Mouse (Mus musculus) cerebellum, adult 9-11 months (tissue): ENCODE data around the gene Sppl2b.

Experiments used
- DNase-seq: peaks from one replicate; pipeline ENCODE4 v3.0.0; 2022

The Sppl2b gene

GRCm38 (mm10) chr10:80900318-80901247 lies 45.5 kb downstream of the Sppl2b start, which contains the start of gene Timm13:
TSS of gene Timm13 (minus strand) at chr10:80900969.
- peak; percentile 99 for DNase-seq

DNA sequence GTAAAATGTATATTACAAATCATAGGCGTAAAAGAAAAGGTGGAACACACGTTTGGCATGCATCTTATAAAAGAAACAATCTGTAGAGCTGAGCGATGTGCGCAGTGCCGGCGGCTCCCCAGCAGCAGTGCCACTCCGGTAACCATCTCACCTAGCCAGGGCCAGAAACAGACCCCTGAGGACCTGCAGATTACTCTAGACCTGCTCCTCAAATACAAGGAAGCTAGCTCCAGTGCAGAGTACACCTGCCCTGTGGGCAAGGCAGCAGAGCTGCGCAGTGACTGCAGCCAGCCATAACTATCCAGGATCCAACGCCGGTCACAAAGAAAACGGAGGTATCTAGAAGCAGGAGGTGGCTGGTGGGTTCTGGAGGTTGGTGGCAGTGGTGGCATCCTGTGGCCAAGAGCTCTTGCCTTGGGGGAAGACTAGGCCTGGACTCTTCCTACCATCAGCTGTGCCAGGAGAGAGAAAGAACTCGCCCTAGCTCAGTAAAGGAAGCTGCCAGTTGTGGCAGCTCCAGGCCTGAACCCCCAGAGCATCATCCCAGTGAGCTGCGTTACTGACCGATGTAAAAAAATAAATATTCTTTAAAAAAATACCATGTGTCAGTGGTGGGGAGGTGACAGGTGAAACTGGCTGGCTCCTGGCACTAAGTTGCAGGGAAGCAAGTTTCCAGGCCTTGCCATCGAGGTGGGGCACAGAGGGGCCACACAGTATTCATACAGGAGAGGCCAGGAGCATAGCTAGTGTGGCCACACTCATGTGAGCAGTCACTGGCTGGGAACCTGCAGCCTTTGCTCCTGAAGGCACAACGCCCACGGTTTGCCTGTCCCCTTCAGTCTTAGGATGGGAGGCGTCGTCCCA lies 46.6 kb downstream of the Sppl2b start:
- peak; percentile 75 for DNase-seq

GRCm38 (mm10) chr10:80902273-80902940 lies 47.3 kb downstream of the Sppl2b start:
- DNase-seq: no peak

DNA sequence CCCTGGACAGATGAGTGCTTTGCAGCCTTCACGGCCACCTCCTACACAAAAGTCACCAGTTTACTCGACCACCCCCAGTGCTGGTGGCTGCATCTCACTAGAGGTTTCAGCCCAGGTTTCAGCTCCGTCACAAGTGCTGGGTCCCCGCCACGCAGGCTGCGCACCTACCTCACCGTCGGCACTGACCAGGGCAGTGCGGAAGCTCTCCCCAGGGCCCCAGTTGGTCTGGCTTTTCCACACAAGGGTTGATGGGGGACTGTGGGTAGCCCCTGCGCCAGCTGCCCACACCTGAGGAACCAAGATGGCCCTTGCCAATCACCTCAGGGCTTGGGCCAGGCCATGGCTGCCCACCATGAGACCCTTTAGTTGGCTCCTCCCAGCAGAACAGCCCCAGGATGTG lies 48.2 kb downstream of the Sppl2b start:
- peak; percentile 68 for DNase-seq

- DNase-seq: peak; percentile 63
Measured at GRCm38 (mm10) chr10:80904004-80904693, 49.1 kb downstream of the Sppl2b start.

GRCm38 (mm10) chr10:80904709-80905108 lies 49.6 kb downstream of the Sppl2b start:
- DNase-seq: peak; percentile 50

DNA sequence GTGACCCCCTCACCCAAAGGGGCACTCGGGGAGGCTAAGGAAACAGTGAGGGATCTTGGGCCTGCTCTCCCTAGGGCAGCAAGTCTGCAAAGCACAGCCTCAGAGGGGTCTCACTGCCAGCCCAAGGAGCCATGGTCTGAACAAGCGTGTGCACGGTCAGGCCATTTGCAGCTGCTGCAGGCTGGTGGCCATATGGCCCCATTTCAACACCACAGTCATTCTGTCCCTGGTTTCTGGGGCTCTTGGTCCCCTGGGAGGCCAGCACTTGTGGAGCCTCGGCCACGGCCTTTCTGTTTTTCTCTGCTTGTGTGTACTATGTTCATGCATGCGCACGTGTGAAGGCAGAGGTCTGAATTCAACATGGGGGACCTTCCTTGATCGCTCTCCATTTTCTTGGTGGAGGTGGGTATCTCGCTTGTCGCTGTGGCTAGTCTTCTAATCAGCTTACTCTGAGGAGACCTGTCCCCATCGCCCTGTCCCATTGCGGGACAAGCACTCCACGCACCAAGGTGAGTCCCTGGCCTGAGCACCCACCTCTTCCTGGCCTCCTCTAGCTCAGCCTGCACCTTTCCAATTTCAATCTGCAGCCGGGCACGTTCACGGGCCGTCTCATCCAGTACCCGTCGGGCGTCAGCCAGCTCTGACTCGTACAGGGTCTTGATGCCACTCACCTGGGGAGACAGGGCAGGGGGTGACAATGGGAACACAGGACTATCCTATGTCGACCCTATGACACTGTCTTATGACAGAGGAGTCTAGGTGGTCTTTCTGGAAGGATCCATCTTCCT lies 54.5 kb downstream of the Sppl2b start:
- no peak for DNase-seq

- DNase-seq: no peak
Measured at GRCm38 (mm10) chr10:80911354-80911753, 56.3 kb downstream of the Sppl2b start.

DNA sequence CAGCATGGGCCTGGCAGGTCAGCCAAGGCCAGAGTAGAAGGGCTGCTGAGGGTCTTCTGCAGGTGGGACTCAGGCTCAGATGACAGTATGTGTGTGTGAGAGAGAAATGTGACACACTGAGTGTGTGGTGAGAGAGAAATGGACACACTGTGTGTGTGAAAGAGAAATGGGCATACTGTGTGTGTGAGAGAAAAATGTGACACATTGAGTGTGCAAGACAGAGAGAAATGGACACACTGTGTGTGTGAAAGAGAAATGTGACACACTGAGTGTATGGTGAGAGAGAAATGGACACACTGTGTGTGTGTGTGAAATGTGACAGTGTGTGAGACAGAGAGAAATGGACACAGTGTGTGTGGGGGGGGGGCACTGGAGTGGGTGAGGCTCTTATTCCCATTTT lies 56.8 kb downstream of the Sppl2b start:
- DNase-seq: no peak

DNA sequence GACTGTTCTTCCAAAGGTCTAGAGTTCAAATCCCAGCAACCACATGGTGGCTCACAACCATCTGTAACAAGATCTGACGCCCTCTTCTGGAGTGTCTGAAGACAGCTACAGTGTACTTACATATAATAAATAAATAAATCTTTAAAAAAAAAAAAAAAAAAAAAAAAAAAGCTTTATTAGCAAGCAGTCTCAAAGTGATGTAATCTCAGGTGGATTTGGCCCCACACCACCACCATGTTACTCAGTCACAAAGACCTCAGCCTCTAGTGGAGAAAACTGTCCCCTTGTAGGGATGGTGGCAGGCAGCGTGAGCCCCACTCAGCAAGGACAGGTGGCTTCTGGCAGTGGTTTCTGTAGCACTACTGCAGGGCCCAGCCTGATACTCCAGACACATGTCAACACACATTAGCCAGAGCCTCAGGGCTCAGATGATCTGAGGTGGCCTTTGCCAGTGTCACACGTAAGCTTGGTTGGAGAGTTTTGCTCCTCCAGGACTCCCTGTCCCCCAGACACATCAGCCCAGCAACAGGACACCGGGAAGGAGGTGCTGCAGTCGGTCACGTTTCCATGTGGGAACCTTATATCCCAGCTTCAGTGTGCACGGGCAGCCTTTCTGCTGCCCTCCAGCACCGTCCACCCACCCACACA lies 58.4 kb downstream of the Sppl2b start:
- DNase-seq: no peak

DNA sequence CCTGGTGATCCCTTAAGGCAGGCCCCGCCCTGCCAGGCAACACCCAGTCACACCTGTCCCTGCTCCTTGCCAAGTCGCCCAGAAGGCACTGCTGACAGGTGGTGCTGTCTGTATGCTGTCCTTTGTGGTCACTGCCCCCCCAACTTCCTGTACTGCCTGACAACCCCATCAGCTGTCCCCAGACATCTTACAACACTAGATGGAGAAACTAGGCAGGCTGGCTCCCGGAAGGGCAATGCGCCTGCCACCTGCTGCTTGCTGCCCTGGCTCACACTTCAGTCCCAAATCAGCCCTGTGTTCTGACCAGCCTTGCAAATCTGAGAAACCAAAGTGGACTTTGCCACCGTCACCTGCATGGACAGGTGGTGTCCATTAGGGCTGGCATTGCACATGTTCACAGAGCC lies 59.2 kb downstream of the Sppl2b start:
- DNase-seq: peak; percentile 94

GRCm38 (mm10) chr10:80915260-80915659 lies 60.2 kb downstream of the Sppl2b start:
- DNase-seq: no peak

- peak; percentile 74 for DNase-seq
Measured at GRCm38 (mm10) chr10:80915736-80916135, 60.7 kb downstream of the Sppl2b start.

GRCm38 (mm10) chr10:80917336-80917778 lies 62.3 kb downstream of the Sppl2b start:
- DNase-seq: peak; percentile 78

GRCm38 (mm10) chr10:80917779-80918434 lies 62.8 kb downstream of the Sppl2b start, which contains the start of gene Lmnb2:
TSS of gene Lmnb2 (minus strand) at chr10:80918245.
- peak; percentile 90 for DNase-seq
